Mouse (Mus musculus) ES-Bruce4 (cell line): ENCODE measurements around the gene Ggt5.

Experiments used
- CTCF ChIP-seq: IDR thresholded peaks from one replicate; pipeline ENCODE4 v1.8.1; 2011; ENCODE audit warnings: low read depth, low read length
- EP300 ChIP-seq: IDR thresholded peaks from 2 replicates; pipeline ENCODE4 v1.6.1; 2011; ENCODE audit warnings: low read depth, low read length; ENCODE audit not compliant: insufficient read depth

- TF ChIP-seq CTCF (no peak), EP300 (no peak)
Measured at GRCm38 (mm10) chr10:75568029-75568428, 21.1 kb upstream of the Ggt5 start.
